Mouse (Mus musculus) adrenal gland, adult 8-10 months (tissue): Measurements from ENCODE around the gene Chrm4. TPM values are rescaled to one million over a fixed set of nuclear protein-coding genes. Genes with fewer than 3 reads are reported as not detected.

Source experiments
- DNase-seq: peaks from one replicate; pipeline ENCODE4 v3.0.0; 2022
- total RNA-seq, 4 experiments: library from RNA; stranded (reverse); gene quantifications; 2 replicates each; pipeline ENCODE4 v1.2.4; 2022

Chrm4 gene
- total RNA-seq, 4 experiments from 2014 or later, result 1.0 to 4.2 (median 2.6) TPM

DNA sequence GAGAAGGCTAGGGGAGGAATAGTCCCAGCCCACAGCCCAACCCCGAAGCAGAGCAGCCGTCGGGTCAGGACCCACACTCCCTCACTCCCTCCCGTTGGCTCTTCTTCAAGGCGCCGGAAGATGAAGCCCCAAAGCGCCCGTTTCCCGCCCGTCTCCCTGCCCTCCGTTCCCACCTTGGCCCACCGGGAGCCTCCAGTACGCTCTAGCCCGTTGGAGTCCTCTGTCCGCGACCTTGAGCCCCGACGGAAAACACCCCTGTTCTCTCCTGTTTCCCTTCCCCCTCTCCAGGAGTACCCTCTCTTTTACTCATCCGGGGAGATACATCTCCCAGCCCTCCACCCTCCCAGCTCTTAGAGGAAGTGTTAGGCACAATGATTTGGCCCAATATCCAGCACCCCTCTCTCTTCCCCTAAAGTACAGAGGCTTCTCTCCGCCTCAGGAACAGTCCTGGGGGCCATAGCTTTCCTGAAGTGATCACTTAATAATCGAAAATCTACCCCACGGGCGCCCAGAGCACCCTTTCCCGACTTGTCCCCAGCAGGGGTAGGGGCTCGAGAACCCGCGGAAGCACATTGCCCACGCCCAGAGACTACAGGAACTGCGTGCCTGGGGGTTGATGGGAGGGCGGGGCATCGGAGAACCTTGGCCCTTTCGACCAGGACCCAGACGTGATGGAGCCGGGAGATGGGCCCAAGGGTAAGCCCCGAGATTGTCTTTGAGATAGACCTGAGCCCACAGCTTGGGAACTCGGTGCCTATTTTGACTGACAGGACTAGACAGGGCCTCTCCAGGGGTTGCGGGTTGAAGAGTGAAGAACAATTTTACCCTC lies 4.2 kb upstream of the Chrm4 start:
- DNase-seq, result no peak

DNA sequence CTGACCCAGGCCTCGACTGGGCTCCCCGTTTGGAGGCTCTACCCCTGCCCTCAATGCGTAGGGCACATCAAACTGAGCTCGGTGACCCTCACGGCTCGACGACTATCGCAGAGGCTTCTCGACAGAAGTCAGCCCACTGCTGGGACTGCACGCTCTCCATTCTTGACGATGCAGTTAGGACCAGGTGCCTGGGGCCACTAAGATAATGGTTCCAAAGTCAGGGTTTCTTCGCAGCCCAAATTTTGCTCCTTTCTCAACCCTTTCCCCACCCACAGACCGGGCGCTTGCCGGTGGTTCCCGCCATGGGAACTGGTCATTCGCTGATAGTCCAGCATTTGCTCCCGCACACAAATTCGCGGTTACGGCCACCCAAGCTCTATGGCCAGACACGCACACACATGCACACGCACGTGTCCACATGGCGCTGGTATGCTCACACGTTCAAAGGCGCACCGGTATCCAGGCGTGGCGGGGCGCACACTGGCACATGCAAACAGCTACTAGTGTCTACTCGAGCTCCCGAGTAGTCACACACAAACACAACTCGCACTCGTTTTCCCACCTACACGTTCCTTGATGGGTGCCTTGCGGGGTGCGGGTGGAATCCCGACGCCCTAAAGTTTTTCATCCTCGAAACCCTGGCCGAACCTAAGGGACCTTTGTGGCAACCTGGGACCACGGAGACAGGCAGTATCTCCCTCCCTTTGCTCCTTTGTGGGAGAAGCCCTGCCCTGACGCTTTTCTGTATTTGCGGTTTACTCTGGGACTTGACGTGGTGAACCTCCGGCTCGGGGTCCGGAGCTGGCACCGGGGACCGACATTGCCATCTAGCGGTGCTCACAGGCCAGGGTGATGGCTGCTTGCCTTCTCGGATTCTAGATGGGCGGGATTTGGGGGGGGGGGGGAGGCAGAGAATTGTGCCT lies 3.4 kb upstream of the Chrm4 start:
- no peak for DNase-seq

DNA sequence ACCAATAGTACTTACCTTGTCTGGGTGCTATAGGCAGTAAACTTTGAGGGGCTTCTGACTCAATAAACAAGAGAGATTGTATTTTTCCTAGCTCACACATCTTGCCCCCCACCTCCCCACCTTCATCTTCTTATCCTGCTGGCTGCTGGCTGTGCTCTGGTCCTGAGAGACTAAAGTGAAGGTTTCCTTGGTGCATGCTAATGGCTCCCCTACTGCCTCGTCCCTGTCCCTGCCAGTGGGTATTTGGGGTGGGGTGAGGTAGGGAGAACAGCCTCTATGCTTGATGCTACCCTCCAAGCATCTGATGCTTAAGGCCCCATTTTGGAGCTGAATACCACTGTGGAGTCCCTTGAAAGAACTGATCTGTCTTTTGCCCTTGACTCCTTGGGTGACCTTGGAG lies 2.3 kb upstream of the Chrm4 start:
- DNase-seq, result no peak

DNA sequence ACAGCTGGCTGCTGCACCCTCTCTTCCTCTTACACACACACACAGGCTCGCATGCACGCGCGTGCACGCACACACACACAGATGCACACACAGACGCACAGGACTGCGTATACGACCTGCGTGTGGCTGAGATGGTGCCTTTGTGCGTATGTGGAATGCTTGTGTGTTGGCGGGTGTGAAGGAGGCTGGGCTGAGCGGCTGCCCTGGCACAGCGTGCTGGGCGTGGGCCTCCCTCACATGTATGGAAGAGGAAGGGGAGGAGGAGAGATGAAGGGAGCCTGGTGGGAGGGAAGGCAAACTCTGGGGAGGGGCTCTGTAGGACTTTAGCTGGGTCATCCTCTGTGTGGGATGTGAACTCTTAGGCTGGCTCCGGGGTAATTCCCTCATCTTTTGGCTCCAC lies 1.6 kb upstream of the Chrm4 start:
- DNase-seq, result no peak

DNA sequence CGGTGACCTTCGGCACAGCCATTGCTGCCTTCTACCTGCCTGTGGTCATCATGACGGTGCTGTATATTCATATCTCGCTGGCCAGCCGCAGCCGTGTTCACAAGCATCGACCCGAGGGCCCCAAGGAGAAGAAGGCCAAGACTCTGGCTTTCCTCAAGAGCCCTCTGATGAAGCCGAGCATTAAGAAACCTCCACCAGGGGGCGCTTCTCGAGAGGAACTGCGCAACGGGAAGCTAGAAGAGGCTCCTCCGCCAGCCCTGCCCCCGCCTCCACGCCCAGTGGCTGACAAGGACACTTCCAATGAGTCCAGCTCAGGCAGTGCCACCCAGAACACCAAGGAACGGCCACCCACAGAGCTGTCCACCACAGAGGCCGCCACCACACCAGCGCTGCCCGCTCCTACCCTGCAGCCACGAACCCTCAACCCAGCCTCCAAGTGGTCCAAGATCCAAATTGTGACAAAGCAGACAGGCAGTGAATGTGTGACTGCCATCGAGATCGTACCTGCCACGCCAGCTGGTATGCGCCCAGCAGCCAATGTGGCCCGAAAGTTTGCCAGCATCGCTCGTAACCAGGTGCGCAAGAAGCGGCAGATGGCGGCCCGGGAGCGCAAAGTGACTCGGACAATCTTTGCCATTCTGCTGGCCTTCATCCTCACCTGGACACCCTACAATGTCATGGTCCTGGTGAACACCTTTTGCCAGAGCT lies 931 bp downstream of the Chrm4 start:
- DNase-seq, result peak; percentile 45

DNA sequence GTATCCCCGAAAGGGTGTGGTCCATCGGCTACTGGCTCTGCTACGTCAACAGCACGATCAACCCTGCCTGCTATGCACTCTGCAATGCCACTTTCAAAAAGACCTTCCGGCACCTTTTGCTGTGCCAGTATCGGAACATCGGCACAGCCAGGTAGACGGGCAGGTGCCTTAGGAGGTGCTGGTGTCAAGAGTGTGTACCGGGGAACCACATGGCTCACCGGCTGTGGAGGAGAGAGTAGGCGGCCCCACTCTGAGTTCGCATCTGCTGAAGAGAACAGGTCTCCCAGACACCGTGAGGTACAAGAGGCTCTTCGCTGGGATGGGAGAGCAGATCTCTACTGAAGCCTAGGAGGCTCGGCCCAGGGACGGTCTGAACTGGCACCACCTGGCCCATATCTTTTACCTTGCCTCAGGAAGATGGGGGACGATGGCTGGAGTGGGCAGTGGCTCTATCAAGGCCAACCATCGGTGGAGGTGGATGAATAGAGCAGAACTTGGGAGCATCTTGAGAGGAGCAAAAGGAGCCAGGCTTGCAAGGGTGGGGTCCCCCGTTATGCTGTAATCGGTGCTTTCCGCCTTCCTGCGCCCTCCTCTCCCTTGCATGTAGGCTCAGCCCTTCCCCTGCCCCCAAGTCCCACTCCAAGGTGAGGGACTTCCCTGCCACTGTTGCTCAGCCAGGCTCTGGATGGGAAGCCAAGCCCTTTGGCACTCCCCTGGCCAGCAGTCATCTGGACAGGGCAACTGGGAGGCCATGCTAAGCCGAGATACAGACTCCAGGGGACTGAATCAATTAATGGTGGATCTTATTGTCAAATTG lies 1.7 kb downstream of the Chrm4 start:
- no peak for DNase-seq

DNA sequence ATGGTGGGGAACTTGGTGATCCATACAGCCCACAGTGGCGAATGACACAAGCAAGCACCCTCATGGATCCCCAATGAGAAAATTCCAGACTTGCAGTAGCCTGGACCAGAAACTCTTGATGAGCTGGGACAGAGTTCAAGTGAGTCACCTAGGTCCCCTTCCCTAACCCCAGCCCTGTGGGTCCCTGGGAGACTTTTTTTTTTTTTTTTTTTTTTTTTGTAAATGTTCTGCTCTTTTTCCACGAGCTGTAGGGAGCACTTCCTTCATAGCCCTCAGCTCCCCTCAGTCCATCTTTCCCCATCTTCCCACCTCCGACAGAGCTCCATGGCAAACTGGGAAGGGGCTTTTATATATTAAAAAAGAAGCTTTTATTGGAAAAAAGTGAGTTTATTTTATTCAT lies 2.4 kb downstream of the Chrm4 start:
- no peak for DNase-seq

DNA sequence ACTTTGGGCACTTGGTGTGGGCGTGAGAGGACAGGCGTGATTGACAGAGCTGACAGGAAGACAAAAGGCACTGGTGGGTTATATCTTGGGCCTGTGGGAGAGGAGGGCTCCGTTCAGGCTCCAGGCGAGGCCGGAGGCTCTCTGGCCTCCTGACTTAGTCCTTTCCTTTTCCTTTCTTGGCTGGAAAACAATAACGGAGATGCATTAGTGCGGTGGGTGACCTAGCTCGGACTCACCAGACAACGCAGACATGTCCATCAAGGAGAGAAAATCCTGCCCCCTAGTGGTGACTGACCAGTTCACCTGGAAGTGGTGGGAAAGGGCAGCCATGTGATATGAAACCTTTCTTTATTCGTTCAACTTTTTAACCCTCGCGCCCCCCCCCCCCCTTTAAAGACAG lies 2.9 kb downstream of the Chrm4 start:
- DNase-seq, result no peak

DNA sequence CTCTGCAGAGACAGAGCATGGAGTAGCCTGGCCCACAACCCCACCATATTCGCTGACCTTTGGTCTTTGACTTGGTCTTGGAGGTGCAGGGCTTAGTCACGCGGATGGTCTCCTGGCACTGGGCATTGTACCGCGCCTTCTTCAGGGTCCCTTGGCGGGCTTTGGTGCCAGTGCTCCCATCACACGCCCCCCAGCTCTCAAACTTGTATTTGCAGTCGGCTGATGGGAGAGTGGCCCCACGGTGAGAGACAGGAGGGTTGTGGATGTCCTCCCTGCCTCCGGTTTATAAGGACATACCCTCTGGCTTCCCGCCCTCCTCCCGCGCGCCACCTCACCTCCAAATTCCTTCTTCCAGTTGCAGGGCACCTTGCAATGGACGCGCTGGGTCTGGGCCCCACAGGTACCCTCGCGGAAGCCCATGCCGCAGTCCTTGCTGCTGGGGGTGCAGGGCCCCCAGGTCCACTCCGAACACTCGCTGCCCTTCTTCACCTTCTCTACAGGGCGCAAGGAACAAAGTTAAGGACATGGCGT lies 3.8 kb downstream of the Chrm4 start:
- DNase-seq, result no peak

DNA sequence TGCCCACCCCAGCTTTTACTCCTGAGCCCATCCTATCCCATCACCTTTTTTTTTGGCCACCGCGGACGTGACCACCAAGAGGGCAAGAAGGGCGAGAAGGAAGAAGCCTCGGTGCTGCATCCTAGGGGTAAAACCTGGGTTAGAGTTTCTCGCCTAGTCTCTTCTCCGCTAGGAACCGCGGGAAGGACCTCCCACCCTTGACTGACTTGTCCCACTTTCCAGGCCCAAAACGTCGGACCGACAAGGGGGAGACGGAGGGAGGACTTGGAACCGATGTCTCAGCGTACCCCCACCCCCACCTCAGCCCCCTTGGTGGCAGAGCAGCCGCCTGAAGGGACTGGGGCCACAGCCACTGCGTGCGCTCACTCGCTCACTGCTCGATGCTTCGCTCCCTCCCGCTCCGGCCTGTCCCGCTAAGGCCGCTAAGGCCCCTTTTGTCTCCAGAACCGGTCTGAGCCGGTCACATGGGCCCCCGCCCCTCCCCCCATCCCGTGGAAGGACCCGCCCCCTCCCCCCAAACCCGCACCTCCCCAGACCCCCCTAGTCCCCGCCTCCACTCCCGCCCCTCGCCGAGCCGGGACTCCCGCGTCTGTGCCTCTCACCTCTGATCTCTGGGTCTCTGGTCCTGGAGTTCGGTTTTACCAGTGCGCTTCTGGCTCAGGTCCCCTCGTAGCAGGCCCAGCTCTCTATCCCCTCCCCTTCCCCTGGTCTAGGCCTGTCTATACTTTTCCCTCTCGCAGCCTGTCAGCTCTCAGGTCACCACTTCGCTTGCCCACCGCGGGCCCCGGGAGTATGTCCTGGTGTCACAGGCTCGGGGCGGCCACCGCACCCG lies 4.5 kb downstream of the Chrm4 start:
- no peak for DNase-seq

DNA sequence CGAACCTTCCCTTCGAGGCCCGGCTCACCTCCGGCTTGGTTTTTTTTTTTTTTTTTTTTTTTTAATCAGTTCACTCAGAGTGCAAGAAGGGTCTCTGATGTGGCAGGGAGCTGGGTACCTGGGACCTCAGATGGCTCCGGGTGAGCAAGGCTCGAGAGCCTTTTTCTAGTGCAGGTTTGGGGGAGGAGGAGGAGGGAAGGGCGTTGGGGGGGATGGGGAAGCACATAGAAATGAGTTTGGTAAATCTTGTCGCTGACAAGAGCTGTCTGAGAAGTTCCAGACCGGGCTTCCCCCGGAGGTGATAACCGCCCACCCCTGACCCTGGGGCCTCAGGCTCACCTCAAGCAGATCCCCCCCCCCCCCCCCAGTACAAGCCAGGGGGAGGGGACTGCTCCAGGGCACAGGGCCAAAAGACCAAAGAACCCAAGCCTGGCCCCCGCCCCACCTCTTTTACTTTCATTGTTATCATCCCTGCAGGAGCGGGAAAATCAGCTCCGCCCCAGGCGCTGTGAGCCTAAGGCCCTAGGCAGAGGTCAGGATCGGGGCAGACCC lies 5.2 kb downstream of the Chrm4 start, which contains the start of gene Mdk:
Gene Mdk (minus strand): TSS at position 138 of the 552 bp plus-strand sequence.
- no peak for DNase-seq

DNA sequence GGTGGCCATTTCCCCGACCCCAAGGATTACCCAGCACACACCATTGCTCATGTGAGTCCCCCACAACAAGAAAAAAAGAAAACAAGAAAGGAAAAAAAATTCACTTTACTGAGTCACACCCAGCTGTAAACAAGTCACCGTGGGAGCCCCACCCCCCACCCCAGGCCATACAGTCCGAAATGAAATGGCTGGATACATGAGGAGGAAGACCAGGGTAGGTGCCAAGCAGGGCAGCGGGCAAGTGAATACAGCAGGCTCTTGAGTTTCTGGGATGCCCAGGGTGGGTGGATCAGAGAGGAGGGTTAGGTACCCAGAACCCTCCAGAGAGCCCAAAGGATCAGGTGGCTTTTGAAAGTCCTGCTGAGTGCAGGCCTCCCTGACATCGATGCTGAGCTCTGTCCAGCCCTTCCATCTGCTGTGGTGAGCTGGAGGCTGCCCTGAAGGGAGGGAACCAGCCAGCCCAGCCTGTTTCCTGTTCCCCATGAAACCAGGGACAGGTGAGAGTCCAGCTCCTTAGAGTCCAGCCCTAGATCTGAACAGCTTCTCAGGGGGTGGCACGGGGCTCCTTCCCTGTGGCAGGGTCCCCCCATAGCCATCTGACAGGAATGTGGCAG lies 5.8 kb downstream of the Chrm4 start:
- DNase-seq, result no peak

DNA sequence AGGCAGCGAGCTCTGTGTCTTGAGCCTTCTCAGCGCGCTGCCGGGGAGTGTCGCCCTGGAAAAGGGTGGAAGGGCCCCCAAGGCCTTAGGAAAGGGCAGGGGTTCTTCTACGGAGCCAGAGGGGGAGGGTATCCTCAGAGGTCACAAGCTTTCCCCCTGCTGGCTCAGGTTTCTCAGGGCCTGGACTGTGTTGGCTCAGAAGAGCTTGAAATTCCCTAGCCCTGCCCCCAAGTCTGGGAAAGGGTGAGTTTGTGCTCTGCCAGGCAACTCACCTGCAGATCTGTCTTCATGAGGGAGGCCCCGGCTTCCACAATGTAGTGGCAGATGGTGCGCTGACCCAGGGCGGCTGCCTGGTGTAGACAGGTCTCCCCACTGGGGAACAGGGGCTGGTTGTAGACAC lies 6.4 kb downstream of the Chrm4 start:
- no peak for DNase-seq

DNA sequence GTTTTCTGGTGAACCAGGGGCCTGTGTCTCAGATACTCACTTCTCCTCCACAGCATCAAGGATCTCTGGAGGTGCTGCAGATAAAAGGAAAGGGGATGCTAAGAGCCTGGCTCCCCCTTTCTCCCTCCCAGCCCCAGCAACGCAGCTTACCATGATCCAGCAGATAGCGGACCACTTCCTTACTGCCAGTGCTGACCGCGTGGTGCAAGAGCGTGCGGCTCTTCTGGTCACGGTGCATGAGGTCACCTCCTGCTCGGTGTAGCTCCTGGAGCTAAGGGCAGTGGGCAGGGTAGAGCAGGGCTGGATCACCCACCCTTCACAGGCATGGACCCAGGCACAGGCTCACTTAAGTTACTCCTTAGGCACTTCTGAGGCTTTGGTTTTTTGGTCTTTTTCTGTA lies 7.0 kb downstream of the Chrm4 start:
- DNase-seq, result no peak

DNA sequence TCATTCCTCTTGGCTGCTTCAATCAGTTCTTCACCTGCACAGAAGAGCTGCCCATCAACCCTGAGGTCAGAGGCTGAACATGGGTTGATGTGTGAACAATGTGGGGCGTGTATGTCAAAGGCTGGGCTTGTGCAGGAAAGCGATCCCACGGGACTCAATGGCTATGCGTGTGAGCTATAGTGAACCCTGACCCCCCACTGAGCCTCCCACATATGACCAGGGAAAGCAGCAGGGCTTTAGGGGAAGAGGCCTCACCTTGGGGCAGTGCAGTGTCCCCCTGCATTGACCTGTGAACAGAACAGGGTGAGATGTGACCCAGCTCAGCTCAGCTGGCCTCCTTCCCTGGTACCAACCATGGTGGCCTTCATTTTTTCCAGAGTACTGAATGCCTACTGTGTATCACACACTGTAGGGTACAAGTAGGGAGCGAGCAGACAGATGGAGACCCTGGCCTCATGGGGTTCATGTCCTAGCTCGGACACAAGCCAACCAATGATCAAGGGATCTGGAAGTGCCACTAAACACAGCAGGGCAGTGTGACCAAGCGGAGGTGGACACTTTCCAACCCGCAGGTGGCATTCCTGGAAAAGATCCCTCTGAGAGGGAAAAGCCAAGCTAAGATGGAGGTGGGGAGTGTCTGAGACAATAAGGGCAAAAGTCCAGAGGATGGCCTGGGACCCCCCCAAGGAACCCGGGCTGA lies 7.9 kb downstream of the Chrm4 start:
- DNase-seq, result no peak

DNA sequence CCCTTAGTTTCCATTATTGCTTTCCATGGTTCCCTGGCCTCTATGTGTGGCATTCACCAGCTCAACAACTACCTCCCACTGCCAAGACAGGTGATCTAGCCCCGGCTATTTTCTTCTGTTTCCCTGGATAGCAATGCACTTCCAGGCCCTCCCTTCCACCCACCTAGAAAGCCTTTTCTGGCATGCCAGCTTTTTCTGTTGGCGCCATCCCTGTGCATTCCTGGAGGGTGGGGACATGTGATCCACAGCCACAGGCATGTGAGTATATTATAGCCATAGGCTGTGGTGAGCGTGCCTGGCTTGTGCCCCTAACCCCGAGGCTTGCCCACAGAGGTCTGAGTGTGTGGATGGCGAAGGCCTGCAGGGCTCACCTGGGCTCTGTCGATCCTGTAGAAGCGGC lies 9.1 kb downstream of the Chrm4 start:
- DNase-seq, result no peak

DNA sequence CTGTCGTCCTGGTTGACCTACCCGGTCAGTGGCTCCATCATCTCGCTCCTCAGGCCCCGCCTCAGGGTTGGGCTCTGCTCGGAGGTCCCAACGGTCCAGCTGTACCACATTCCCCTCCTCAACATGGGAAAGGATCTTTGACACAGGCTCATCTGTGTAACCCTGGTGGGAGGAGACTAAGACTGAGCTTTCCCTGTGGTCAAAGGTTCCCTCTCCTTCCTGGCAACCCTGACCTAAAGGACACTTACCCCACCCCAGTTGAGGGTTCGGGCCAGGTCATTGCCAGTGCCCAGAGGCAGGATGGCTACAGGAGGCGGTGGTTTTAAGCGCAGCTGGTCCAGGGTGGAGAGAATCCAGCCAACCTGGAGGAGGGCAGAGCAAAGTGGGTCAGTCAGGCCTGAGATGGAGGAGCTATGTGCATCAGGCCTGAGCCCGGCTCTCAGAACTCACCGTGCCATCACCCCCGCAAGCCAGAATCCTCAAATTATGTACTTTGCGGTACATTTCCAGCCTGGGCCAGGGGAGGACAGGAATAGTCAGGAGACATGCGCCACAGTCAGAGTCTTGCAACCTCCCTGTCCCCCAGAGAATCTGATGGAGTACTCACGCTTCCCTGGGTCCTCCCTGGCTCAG lies 12.4 kb downstream of the Chrm4 start:
- no peak for DNase-seq

DNA sequence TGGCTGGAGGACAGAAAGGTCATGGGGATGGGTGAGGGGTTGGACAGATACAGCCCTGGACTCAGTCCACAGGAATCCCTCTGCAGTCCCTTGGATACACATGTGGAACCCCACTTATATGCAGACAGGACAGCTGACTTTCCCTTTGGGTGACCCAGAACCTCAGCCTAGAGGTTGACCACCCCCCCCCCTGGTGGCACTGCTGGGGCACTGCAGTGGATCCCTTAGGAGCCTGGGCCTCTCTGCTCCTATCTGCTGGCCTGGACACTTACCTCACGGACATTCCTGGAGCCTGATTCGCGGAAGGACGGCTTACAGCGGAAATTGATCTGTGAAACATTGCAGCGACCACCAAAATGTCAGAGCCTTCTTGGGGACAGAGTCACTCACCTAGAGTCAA lies 15.3 kb downstream of the Chrm4 start:
- DNase-seq, result no peak
